Mouse (Mus musculus) ES-E14 (cell line): ENCODE data around the gene Nphs1.

ENCODE experiments used
- HCFC1 ChIP-seq: IDR thresholded peaks from 2 replicates; pipeline ENCODE4 v1.6.1; 2012; ENCODE audit warnings: low read length, inconsistent platforms, borderline replicate concordance; ENCODE audit not compliant: insufficient read depth
- MAFK ChIP-seq: IDR thresholded peaks from 2 replicates; pipeline ENCODE4 v1.6.1; 2014; ENCODE audit warnings: mild to moderate bottlenecking, low read depth, low read length, inconsistent platforms; ENCODE audit not compliant: insufficient read depth

DNA sequence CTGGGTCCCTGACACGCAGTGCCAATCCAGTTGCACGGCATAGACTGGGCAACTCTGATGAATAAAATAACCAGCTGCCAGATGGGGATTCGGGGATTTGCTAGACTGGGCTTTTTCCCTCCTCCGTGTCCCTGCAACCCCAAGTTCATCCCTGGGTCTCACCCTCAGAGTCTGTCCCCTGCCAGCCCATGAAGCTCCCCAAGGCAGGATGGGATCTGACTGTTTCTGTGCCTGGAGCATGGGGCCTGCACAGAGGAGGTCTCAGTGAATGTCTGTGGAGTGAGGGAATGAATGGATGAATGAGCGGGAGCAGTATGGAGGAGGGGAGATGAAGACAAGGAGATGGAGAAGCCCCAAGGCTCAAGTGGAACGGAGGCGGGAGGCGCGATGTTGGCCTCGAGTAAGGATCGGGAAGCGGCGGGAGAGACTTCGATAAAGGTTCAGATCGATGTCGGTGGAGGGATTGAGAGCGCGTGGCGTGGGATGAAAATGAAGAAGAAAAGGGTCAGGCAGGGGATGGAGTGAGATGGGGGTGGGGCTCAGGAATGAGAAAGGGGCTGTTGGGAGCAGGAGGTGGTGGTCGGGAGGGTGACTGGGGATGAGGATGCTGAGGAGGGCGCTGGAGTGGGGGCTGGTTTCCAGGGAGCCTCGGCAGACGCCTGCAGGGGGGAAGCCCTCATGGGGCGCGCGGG is 76.0 kb downstream of the Nphs1 start:
- no peak for TF ChIP-seq MAFK
- TF ChIP-seq HCFC1 = no peak
